Mouse (Mus musculus) intestine, postnatal 0 days (tissue): ENCODE results near the gene Gm9887. TPM values are rescaled to one million over a fixed set of nuclear protein-coding genes. Genes with fewer than 3 reads are reported as not detected.
"Not testable (repeated sequence)": the region's sequence is repeated elsewhere in the genome, so short reads cannot be mapped to it uniquely, and the experiment has no call there.

Experiments used
- ATAC-seq: fragments of 200-750 bp; cut with Nextera tagmentation; 2 replicates; pipeline ENCODE4 v1.8.0; 2017; ENCODE audit warnings: mild to moderate bottlenecking, moderate TSS enrichment, moderate library complexity
- H3K27ac ChIP-seq: fragments of 300-500 bp; sonication (generic); 2 replicates; pipeline ENCODE4 v1.5.1; 2014; ENCODE audit warnings: mild to moderate bottlenecking, low read depth, low read length, moderate library complexity
- H3K27me3 ChIP-seq: fragments of 300-500 bp; sonication (generic); replicated peaks from 2 replicates; pipeline ENCODE4 v1.6.1; 2014; ENCODE audit warnings: low read length, mixed read lengths; ENCODE audit not compliant: control insufficient read depth, insufficient read depth
- H3K36me3 ChIP-seq: fragments of 300-500 bp; sonication (generic); 2 replicates; pipeline ENCODE4 v1.6.1; 2014; ENCODE audit warnings: mild to moderate bottlenecking, moderate library complexity; ENCODE audit not compliant: control insufficient read depth, insufficient read depth
- H3K4me1 ChIP-seq: fragments of 300-500 bp; sonication (generic); replicated peaks from 2 replicates; pipeline ENCODE4 v1.6.1; 2014; ENCODE audit warnings: antibody characterized with exemption, low read length, mixed read lengths; ENCODE audit not compliant: control insufficient read depth, insufficient read depth
- H3K4me2 ChIP-seq: fragments of 300-500 bp; sonication (generic); replicated peaks from 2 replicates; pipeline ENCODE4 v1.6.1; 2014; ENCODE audit warnings: low read depth, mild to moderate bottlenecking, moderate library complexity
- H3K4me3 ChIP-seq: fragments of 300-500 bp; sonication (generic); 2 replicates; pipeline ENCODE4 v1.5.1; 2014; ENCODE audit warnings: low read depth, low read length
- H3K9ac ChIP-seq: fragments of 300-500 bp; sonication (generic); 2 replicates; pipeline ENCODE4 v1.6.1; 2014; ENCODE audit warnings: mild to moderate bottlenecking, low read depth, low read length
- H3K9me3 ChIP-seq: fragments of 300-500 bp; sonication (generic); 2 replicates; pipeline ENCODE4 v1.6.1; 2016; ENCODE audit warnings: mixed run types; ENCODE audit not compliant: control insufficient read depth
- CTCF ChIP-seq: sonication (generic); IDR thresholded peaks from 2 replicates; pipeline ENCODE4 v1.5.1; 2016; ENCODE audit warnings: low read depth, mild to moderate bottlenecking, control low read depth, antibody characterized with exemption, moderate library complexity
- WGBS: fragments of 180-500 bp; shearing (Covaris S2); extraction: QIAGEN DNeasy Blood & Tissue Kit; methylation state at CpG from one replicate; pipeline ENCODE4 v1.1.7; 2014; 5-methylcytosine and 5-hydroxymethylcytosine counted together
- polyA plus RNA-seq: library from polyadenylated mRNA; unstranded; fragments of >200 nt; fragmentation: Nextera tagmentation; extraction: Ambion mirVana; gene quantifications from 2 replicates; pipeline ENCODE4 v1.2.1, GENCODE M21; 2015

Gene Gm9887
- polyA plus RNA-seq, 1 experiment from 2014 or later, result 1.9 TPM

GRCm38 (mm10) chr12:69389273-69389938 lies 17.1 kb upstream of the Gm9887 start:
- H3K4me1 ChIP-seq, result no peaks in the 10 kb centered on the region
- no peak for ATAC-seq
- no peak overlapping the region for H3K4me3 ChIP-seq
- no peaks in the 10 kb centered on the region for H3K9me3 ChIP-seq
- H3K27ac ChIP-seq, result no peak overlapping the region
- no peak overlapping the region for H3K4me2 ChIP-seq
- no peak for TF ChIP-seq CTCF
- H3K27me3 ChIP-seq, result no peaks in the 10 kb centered on the region
- 69% methylated on average over 7 of the region's 7 CpGs for WGBS
- H3K36me3 ChIP-seq, result no peaks in the 10 kb centered on the region
- H3K9ac ChIP-seq, result no peak overlapping the region

- Histone ChIP-seq H3K27me3 (no peaks in the 10 kb centered on the region), H3K4me3 (no peak overlapping the region), H3K9ac (no peak overlapping the region), H3K4me2 (no peak overlapping the region), H3K9me3 (no peaks in the 10 kb centered on the region), H3K27ac (no peak overlapping the region), H3K4me1 (no peaks in the 10 kb centered on the region), H3K36me3 (no peaks in the 10 kb centered on the region)
- no peak for ATAC-seq
- no peak for TF ChIP-seq CTCF
- 96% methylated on average over 10 of the region's 10 CpGs for WGBS
Observed at GRCm38 (mm10) chr12:69388321-69388869, 16.1 kb upstream of the Gm9887 start.

- 80% methylated on average over 12 of the region's 12 CpGs for WGBS
- H3K36me3 ChIP-seq, H3K27me3 ChIP-seq: not testable (repeated sequence)
Observed at GRCm38 (mm10) chr12:69386281-69386732, 14.0 kb upstream of the Gm9887 start.

GRCm38 (mm10) chr12:69385542-69386280 lies 13.5 kb upstream of the Gm9887 start:
- Histone ChIP-seq H3K9me3 (no peaks in the 10 kb centered on the region), H3K9ac (no peak overlapping the region), H3K27me3 (no peaks in the 10 kb centered on the region), H3K4me3 (no peak overlapping the region), H3K4me1 (no peaks in the 10 kb centered on the region), H3K27ac (no peak overlapping the region), H3K36me3 (no peaks in the 10 kb centered on the region), H3K4me2 (no peak overlapping the region)
- no peak for ATAC-seq
- no peak for TF ChIP-seq CTCF
- 75% methylated on average over 6 of the region's 6 CpGs for WGBS

More at GRCm38 (mm10) chr12:69386281-69386732, 14.0 kb upstream of the Gm9887 start:
- ATAC-seq, H3K4me1 ChIP-seq, H3K4me2 ChIP-seq, H3K4me3 ChIP-seq, H3K27ac ChIP-seq, H3K9me3 ChIP-seq, H3K9ac ChIP-seq: not testable (repeated sequence)

GRCm38 (mm10) chr12:69384606-69385005 lies 12.3 kb upstream of the Gm9887 start:
- Histone ChIP-seq H3K27ac (no peak overlapping the region), H3K4me3 (no peak overlapping the region), H3K27me3 (no peaks in the 10 kb centered on the region), H3K9ac (no peak overlapping the region), H3K36me3 (no peaks in the 10 kb centered on the region; the same call in 1 of the 2 replicates), H3K4me1 (no peaks in the 10 kb centered on the region), H3K4me2 (no peak overlapping the region), H3K9me3 (no peaks in the 10 kb centered on the region)
- 84% methylated on average over 5 of the region's 5 CpGs for WGBS
- ATAC-seq, result no peak
- no peak for TF ChIP-seq CTCF

- WGBS, result 60% methylated on average over 1 of the region's 1 CpGs
- Histone ChIP-seq H3K27ac (no peak overlapping the region), H3K27me3 (no peaks in the 10 kb centered on the region), H3K36me3 (no peaks in the 10 kb centered on the region; the same call in 1 of the 2 replicates), H3K9me3 (no peaks in the 10 kb centered on the region), H3K4me2 (no peak overlapping the region), H3K4me1 (no peaks in the 10 kb centered on the region), H3K9ac (no peak overlapping the region), H3K4me3 (no peak overlapping the region)
- ATAC-seq, result no peak
- no peak for TF ChIP-seq CTCF
Observed at GRCm38 (mm10) chr12:69382880-69383279, 10.6 kb upstream of the Gm9887 start.
